In the genomic region with DNA sequence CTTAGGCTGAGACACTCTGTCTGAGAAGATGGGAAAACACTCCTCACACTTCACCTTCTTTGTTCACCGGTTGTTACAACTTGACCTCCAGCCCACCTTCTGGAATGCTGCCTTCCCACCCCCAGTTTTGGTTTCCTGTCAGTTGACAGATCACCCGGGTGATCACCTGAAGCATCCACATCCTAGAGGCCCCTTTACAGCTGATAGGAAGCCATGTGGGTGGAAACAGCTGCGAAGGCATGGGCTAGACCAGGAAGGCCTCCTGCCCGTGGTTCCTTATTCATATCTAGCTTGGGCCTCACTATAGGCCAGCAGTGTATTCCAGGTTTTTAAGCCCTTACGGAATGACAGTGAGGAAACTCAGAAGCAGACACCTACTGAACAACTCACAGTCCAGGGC, we compare ENCODE assay signal across 14 mouse cellular contexts.
DNase-seq lines count a peak whose midpoint lies in the region; ATAC-seq and TF ChIP-seq lines count a peak whose summit lies in the region.
"Had no signal": no experiment of that assay in that cellular context is flagged by ENCODE, and none has a peak within 500 bp of the region (broad histone marks: within the 10 kb centered on the region; RNA-seq: fewer than 3 reads in every experiment).

No protein-coding gene starts in this region.

- H3K27ac ChIP-seq in gastrocnemius, adult 2 months = peak overlapping the region; percentile 72
- H3K27ac ChIP-seq in kidney, postnatal 0 days = 0 out of 2 replicates have a peak overlapping the region, but pooled peaks have one; percentile 63
- H3K27ac ChIP-seq in intestine, embryonic 15.5 days = peak overlapping the region; percentile 49
- H3K27ac ChIP-seq in stomach, embryonic 15.5 days = peak overlapping the region; percentile 82
- H3K27ac ChIP-seq in midbrain, embryonic 14.5 days (replicated peaks; ENCODE audit: low read depth, low read length) = no peak overlapping the region
- H3K27ac ChIP-seq: left cerebral cortex, adult 2 months; midbrain, embryonic 10.5 days had no signal

- peaks cover 8% of the 10 kb centered on the region; the same call in 1 of the 2 replicates for H3K36me3 ChIP-seq in kidney, postnatal 0 days (ENCODE audit: insufficient read depth, low read length)
- peaks cover 2% of the 10 kb centered on the region; the same call in 1 of the 2 replicates for H3K36me3 ChIP-seq in intestine, embryonic 15.5 days
- H3K36me3 ChIP-seq in stomach, embryonic 15.5 days = peaks cover 4% of the 10 kb centered on the region
- H3K36me3 ChIP-seq in midbrain, embryonic 14.5 days (ENCODE audit: control insufficient read depth, insufficient read depth, low read length) = no peaks in the 10 kb centered on the region

- intact Hi-C loops in gastrocnemius, adult 2 months (cut with DNase I) = no loop called here

- no peak overlapping the region for H3K4me2 ChIP-seq in kidney, postnatal 0 days (ENCODE audit: low read length)
- no peak overlapping the region for H3K4me2 ChIP-seq in intestine, embryonic 15.5 days (replicated peaks)
- no peak overlapping the region for H3K4me2 ChIP-seq in stomach, embryonic 15.5 days
- H3K4me2 ChIP-seq in midbrain, embryonic 14.5 days (ENCODE audit: low read length) = no peak overlapping the region

- H3K4me1 ChIP-seq in kidney, postnatal 0 days (replicated peaks; ENCODE audit: insufficient read depth, low read length) = peaks cover 6% of the 10 kb centered on the region
- H3K4me1 ChIP-seq in intestine, embryonic 15.5 days (replicated peaks) = peaks cover 19% of the 10 kb centered on the region
- peaks cover 19% of the 10 kb centered on the region for H3K4me1 ChIP-seq in stomach, embryonic 15.5 days
- no peaks in the 10 kb centered on the region for H3K4me1 ChIP-seq in midbrain, embryonic 14.5 days (ENCODE audit: control insufficient read depth, insufficient read depth, low read length)

- no peaks in the 10 kb centered on the region for H3K9me3 ChIP-seq in kidney, postnatal 0 days (replicated peaks; ENCODE audit: low read length)
- H3K9me3 ChIP-seq in intestine, embryonic 15.5 days = no peaks in the 10 kb centered on the region
- no peaks in the 10 kb centered on the region for H3K9me3 ChIP-seq in stomach, embryonic 15.5 days
- no peaks in the 10 kb centered on the region for H3K9me3 ChIP-seq in midbrain, embryonic 14.5 days (ENCODE audit: control insufficient read depth, low read length)
- H3K9me3 ChIP-seq: midbrain, embryonic 10.5 days had no signal

- no peak for TF ChIP-seq CTCF in gastrocnemius, adult 2 months (IDR thresholded peaks at IDR 0.05)
- TF ChIP-seq CTCF in kidney, postnatal 0 days (IDR thresholded peaks at IDR 0.05; ENCODE audit: low read depth) = no peak

- WGBS in kidney, postnatal 0 days = 57% methylated on average over 5 of the region's 5 CpGs
- WGBS in intestine, embryonic 15.5 days = 53% methylated on average over 5 of the region's 5 CpGs
- 50% methylated on average over 5 of the region's 5 CpGs for WGBS in stomach, embryonic 15.5 days
- 87% methylated on average over 5 of the region's 5 CpGs for WGBS in midbrain, embryonic 14.5 days

- ATAC-seq in kidney, postnatal 0 days (replicated peaks; ENCODE audit: low FRiP score, low read depth) = no peak
- ATAC-seq in intestine, embryonic 15.5 days = no peak
- no peak for ATAC-seq in stomach, embryonic 15.5 days (ENCODE audit: insufficient read depth, low FRiP score, low read depth)
- ATAC-seq in midbrain, embryonic 14.5 days (ENCODE audit: low FRiP score, low TSS enrichment) = no peak
- ATAC-seq: hindbrain, embryonic 16.5 days; lung, postnatal 0 days had no signal

- H3K27me3 ChIP-seq in kidney, postnatal 0 days (ENCODE audit: insufficient read depth, low read length) = no peaks in the 10 kb centered on the region
- no peaks in the 10 kb centered on the region for H3K27me3 ChIP-seq in intestine, embryonic 15.5 days (replicated peaks)
- H3K27me3 ChIP-seq in stomach, embryonic 15.5 days (replicated peaks) = no peaks in the 10 kb centered on the region
- no peaks in the 10 kb centered on the region for H3K27me3 ChIP-seq in midbrain, embryonic 14.5 days (ENCODE audit: control insufficient read depth, insufficient read depth, low read length)

- no peak for DNase-seq in gastrocnemius, adult 2 months
- no peak for DNase-seq in gastrocnemius, postnatal 25 days
- DNase-seq in kidney, postnatal 0 days (ENCODE audit: low spot score) = no peak
- DNase-seq in kidney, postnatal 36 days = no peak
- no peak for DNase-seq in midbrain, embryonic 14.5 days
- no peak for DNase-seq in yolk sac, embryonic 10.5 days (ENCODE audit: low spot score)
- DNase-seq: adrenal gland, postnatal 36 days; right cerebral cortex, postnatal 25 days had no signal

- H3K4me3 ChIP-seq in gastrocnemius, adult 2 months = no peak overlapping the region
- no peak overlapping the region for H3K4me3 ChIP-seq in kidney, postnatal 0 days (replicated peaks; ENCODE audit: low read depth, low read length)
- H3K4me3 ChIP-seq in intestine, embryonic 15.5 days (replicated peaks) = no peak overlapping the region
- H3K4me3 ChIP-seq in stomach, embryonic 15.5 days (replicated peaks) = no peak overlapping the region
- H3K4me3 ChIP-seq in midbrain, embryonic 14.5 days (replicated peaks; ENCODE audit: low read depth, low read length) = no peak overlapping the region
- H3K4me3 ChIP-seq: left cerebral cortex, adult 2 months; midbrain, embryonic 10.5 days had no signal

- no peak overlapping the region for H3K9ac ChIP-seq in kidney, postnatal 0 days (ENCODE audit: low read depth, low read length)
- no peak overlapping the region for H3K9ac ChIP-seq in intestine, embryonic 15.5 days
- no peak overlapping the region for H3K9ac ChIP-seq in stomach, embryonic 15.5 days
- H3K9ac ChIP-seq in midbrain, embryonic 14.5 days (replicated peaks; ENCODE audit: low read length) = no peak overlapping the region
